Mouse (Mus musculus) megakaryocyte, embryonic 14.5 days (primary cell): ENCODE results near the gene Gm20388.

Source experiments
- FLI1 ChIP-seq: IDR thresholded peaks from 2 replicates; pipeline ENCODE4 v1.6.1; 2012; ENCODE audit warnings: low read length, inconsistent platforms, mixed read lengths
- GATA1 ChIP-seq: IDR thresholded peaks from 3 replicates; pipeline ENCODE4 v1.6.1; 2012; ENCODE audit warnings: mixed read lengths, low read length, inconsistent platforms, borderline replicate concordance

GRCm38 (mm10) chr8:122670001-122670400 is 2759.4 kb downstream of the Gm20388 start:
- TF ChIP-seq FLI1 (no peak), GATA1 (no peak)
